Mouse (Mus musculus): ENCODE data around the gene Clec4g. TPM values are rescaled to one million over a fixed set of nuclear protein-coding genes. Genes with fewer than 3 reads are reported as not detected.

Gene Clec4g
- polyA plus RNA-seq, 1 experiment from 2014 or later = 6.0 TPM

DNA sequence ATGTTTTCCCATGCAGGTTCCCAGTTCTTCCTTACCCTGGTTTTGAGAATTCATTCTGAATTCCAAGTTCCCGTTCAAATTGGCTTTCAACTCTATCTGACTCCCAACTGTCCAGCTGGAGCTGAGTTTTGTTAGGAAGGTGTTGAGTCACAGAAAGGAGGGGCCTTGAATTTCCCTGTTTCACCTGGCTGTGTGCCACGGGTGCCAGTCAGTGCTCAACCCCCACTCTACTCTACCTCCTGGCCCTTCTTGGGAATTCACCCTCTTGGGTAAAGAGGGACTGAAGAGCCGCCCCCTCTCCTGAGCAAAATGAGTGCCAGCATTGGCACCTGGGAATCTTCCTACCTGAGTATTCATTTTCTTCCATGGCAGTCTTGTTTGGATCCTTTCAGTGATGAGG lies 29.7 kb downstream of the Clec4g start:
- ATAC-seq (ENCODE audit: insufficient number of reproducible peaks, insufficient read depth, low FRiP score, low read depth) = no peak
- WGBS = 61% methylated on average over 3 of the region's 3 CpGs
- Histone ChIP-seq H3K36me3 (ENCODE audit: control insufficient read depth, insufficient read depth, low read length) (no peaks in the 10 kb centered on the region), H3K9me3 (ENCODE audit: control insufficient read depth, low read length) (no peaks in the 10 kb centered on the region), H3K27me3 (ENCODE audit: control insufficient read depth, insufficient read depth, low read length) (no peaks in the 10 kb centered on the region), H3K4me2 (ENCODE audit: low read length) (no peak overlapping the region), H3K4me1 (ENCODE audit: control insufficient read depth in 2 of 2, insufficient read depth in 2 of 2, low read length in 2 of 2) (no peaks in the 10 kb centered on the region), H3K27ac (replicated peaks in 1 of 2; ENCODE audit: control insufficient read depth in 1 of 2, insufficient read depth in 1 of 2, low read depth in 2 of 2, low read length in 2 of 2) (no peak overlapping the region), H3K4me3 (ENCODE audit: control insufficient read depth in 1 of 2, insufficient read depth in 1 of 2, low read depth in 1 of 2, low read length in 2 of 2) (no peak overlapping the region), H3K9ac (ENCODE audit: low read length) (no peak overlapping the region)

DNA sequence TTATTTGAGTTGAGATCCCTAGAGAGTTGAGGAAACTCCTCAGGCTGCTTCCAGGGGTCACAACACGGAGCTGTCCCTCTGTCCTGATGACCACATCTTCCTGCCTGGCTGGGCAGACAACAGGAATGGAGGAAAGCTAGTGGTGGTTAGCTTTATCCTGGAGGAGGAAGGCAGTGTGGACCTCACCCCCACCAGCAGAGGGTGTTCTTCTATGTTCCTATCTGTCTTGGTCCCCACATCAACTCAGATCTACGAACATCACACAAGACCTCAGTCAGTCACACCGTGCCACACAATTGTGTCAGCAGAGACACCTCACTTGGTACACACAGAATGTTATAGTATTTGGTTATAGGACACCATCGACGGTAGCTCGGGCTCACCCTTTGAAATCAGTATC lies 32.9 kb downstream of the Clec4g start:
- ATAC-seq (ENCODE audit: insufficient number of reproducible peaks, insufficient read depth, low FRiP score, low read depth) = no peak
- WGBS = 71% methylated on average over 6 of the region's 6 CpGs

DNA sequence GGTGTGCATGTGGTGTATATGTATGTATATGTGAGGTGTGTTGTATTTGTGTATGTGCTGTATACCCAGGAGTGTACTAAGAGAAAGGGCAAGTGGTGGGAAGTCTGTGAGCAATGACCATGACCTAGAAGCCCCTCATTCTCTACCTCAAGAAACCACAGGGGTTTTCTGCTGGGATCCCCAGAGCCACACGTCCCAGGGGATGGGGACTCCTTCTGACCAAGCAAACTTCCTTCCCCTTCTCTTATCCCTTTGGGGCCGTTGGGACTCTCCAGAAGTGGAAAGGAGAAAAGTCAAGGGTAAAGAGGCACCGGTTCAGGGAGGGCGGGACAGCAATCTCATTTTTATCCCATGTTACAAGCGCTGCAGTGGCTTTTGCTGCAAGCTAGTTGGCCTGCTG lies 35.0 kb downstream of the Clec4g start:
- no peak overlapping the region for H3K4me3 ChIP-seq (ENCODE audit: control insufficient read depth in 1 of 2, insufficient read depth in 1 of 2, low read depth in 1 of 2, low read length in 2 of 2)
- H3K27me3 ChIP-seq (ENCODE audit: control insufficient read depth, insufficient read depth, low read length) = no peaks in the 10 kb centered on the region
- H3K4me2 ChIP-seq (ENCODE audit: low read length) = no peak overlapping the region
- no peak for ATAC-seq (ENCODE audit: insufficient number of reproducible peaks, insufficient read depth, low FRiP score, low read depth)
- no peak overlapping the region for H3K27ac ChIP-seq (replicated peaks in 1 of 2; ENCODE audit: control insufficient read depth in 1 of 2, insufficient read depth in 1 of 2, low read depth in 2 of 2, low read length in 2 of 2)
- no peaks in the 10 kb centered on the region for H3K4me1 ChIP-seq (ENCODE audit: control insufficient read depth in 2 of 2, insufficient read depth in 2 of 2, low read length in 2 of 2)
- 59% methylated on average over 5 of the region's 5 CpGs for WGBS
- H3K36me3 ChIP-seq (ENCODE audit: control insufficient read depth, insufficient read depth, low read length) = peaks cover 14% of the 10 kb centered on the region
- no peak overlapping the region for H3K9ac ChIP-seq (ENCODE audit: low read length)
- no peaks in the 10 kb centered on the region for H3K9me3 ChIP-seq (ENCODE audit: control insufficient read depth, low read length)

More for the DNA sequence above, 32.9 kb downstream of the Clec4g start:
- no peak overlapping the region for H3K27ac ChIP-seq (replicated peaks in 1 of 2; ENCODE audit: control insufficient read depth in 1 of 2, insufficient read depth in 1 of 2, low read depth in 2 of 2, low read length in 2 of 2)
- H3K4me2 ChIP-seq (ENCODE audit: low read length) = no peak overlapping the region
- H3K4me3 ChIP-seq (ENCODE audit: control insufficient read depth in 1 of 2, insufficient read depth in 1 of 2, low read depth in 1 of 2, low read length in 2 of 2) = no peak overlapping the region
- H3K9ac ChIP-seq (ENCODE audit: low read length) = no peak overlapping the region
- H3K36me3 ChIP-seq (ENCODE audit: control insufficient read depth, insufficient read depth, low read length) = no peaks in the 10 kb centered on the region
- no peaks in the 10 kb centered on the region for H3K4me1 ChIP-seq (ENCODE audit: control insufficient read depth in 2 of 2, insufficient read depth in 2 of 2, low read length in 2 of 2)
- no peaks in the 10 kb centered on the region for H3K9me3 ChIP-seq (ENCODE audit: control insufficient read depth, low read length)
- no peaks in the 10 kb centered on the region for H3K27me3 ChIP-seq (ENCODE audit: control insufficient read depth, insufficient read depth, low read length)

DNA sequence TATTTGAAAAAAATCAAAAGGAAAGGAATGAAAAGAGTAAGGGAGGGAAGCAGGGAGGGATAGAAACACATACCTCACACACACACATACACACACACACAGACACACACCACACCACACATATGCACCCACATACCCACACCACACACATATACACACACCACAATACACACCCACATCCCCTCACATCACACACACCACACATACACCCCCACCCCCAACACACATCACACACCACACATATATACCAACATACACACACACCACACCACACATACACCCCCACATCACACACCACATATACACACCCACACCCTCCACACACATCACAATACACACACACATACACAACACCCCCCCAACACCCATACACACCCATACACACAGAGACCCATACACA lies 35.9 kb downstream of the Clec4g start:
- no peaks in the 10 kb centered on the region for H3K9me3 ChIP-seq (ENCODE audit: control insufficient read depth, low read length)
- ATAC-seq (ENCODE audit: insufficient number of reproducible peaks, insufficient read depth, low FRiP score, low read depth) = no peak

DNA sequence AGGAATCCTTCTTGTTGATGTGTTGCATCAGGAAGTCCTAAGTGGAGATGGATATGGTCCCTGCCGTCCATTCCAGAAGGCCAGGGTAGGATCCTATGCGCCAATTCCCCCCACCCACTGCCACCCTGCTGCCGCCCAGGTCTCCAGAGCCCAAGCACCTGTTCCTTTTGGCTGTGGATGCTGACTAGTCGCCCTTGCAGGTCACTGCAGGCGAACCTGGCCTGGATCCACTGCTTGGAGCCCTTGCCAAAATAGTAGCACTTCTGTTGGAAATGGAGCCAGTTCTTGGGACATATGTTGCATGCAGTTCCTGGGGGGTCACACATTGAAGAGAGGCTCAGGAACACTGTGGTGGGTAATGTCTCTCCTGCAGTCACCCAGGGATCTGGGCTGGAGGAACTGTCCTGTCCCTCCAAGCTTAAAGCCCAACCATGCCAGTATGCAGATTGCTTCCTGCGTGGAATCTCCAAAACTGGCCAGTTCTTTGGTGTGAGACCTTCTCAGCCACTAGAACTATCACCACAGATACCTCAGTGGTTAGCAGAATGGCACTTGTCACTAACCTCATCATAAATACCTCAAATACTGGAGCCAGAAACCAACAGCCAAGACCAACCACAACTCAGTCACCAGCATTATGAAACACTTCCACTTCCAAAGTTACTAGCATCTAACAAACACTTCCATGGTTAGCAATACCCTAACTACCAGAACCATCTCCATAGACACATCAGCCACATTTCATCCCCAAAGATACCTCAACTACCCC lies 36.9 kb downstream of the Clec4g start:
- H3K4me2 ChIP-seq (ENCODE audit: low read length) = no peak overlapping the region
- no peak overlapping the region for H3K27ac ChIP-seq (replicated peaks in 1 of 2; ENCODE audit: control insufficient read depth in 1 of 2, insufficient read depth in 1 of 2, low read depth in 2 of 2, low read length in 2 of 2)
- 70% methylated on average over 6 of the region's 6 CpGs for WGBS
- peaks cover 32% of the 10 kb centered on the region for H3K36me3 ChIP-seq (ENCODE audit: control insufficient read depth, insufficient read depth, low read length)
- no peak overlapping the region for H3K4me3 ChIP-seq (ENCODE audit: control insufficient read depth in 1 of 2, insufficient read depth in 1 of 2, low read depth in 1 of 2, low read length in 2 of 2)
- no peaks in the 10 kb centered on the region for H3K9me3 ChIP-seq (ENCODE audit: control insufficient read depth, low read length)
- no peaks in the 10 kb centered on the region for H3K4me1 ChIP-seq (ENCODE audit: control insufficient read depth in 2 of 2, insufficient read depth in 2 of 2, low read length in 2 of 2)
- ATAC-seq (ENCODE audit: insufficient number of reproducible peaks, insufficient read depth, low FRiP score, low read depth) = no peak
- no peak overlapping the region for H3K9ac ChIP-seq (ENCODE audit: low read length)
- H3K27me3 ChIP-seq (ENCODE audit: control insufficient read depth, insufficient read depth, low read length) = no peaks in the 10 kb centered on the region

More for the DNA sequence above, 35.9 kb downstream of the Clec4g start:
- no peaks in the 10 kb centered on the region for H3K4me1 ChIP-seq (ENCODE audit: control insufficient read depth in 2 of 2, insufficient read depth in 2 of 2, low read length in 2 of 2)
- H3K4me2 ChIP-seq (ENCODE audit: low read length) = no peak overlapping the region
- no peaks in the 10 kb centered on the region for H3K27me3 ChIP-seq (ENCODE audit: control insufficient read depth, insufficient read depth, low read length)
- no peak overlapping the region for H3K27ac ChIP-seq (replicated peaks in 1 of 2; ENCODE audit: control insufficient read depth in 1 of 2, insufficient read depth in 1 of 2, low read depth in 2 of 2, low read length in 2 of 2)
- no peak overlapping the region for H3K9ac ChIP-seq (ENCODE audit: low read length)
- peaks cover 23% of the 10 kb centered on the region for H3K36me3 ChIP-seq (ENCODE audit: control insufficient read depth, insufficient read depth, low read length)
- H3K4me3 ChIP-seq (ENCODE audit: control insufficient read depth in 1 of 2, insufficient read depth in 1 of 2, low read depth in 1 of 2, low read length in 2 of 2) = no peak overlapping the region

DNA sequence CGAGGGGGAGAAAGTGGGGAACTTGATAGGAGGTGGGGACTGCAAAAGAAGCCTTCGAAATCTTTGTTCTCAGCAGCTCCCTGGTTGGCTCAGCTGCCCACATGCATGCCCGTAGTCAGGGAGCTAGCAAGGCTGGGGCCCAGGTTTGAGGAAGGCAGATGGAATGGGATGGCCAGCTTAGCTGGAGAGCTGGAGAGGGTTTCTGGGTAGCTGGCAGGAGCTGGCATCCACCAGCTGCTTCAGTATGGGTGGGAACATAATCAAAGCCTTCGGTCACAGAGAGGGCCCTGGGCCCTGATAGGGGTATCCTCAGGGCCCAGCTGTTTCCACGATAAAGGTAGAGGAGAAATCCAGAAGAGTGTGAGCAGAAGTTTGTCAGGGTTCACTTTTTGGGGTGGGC lies 38.0 kb downstream of the Clec4g start:
- H3K27ac ChIP-seq (replicated peaks in 1 of 2; ENCODE audit: control insufficient read depth in 1 of 2, insufficient read depth in 1 of 2, low read depth in 2 of 2, low read length in 2 of 2) = no peak overlapping the region
- H3K4me1 ChIP-seq (ENCODE audit: control insufficient read depth in 2 of 2, insufficient read depth in 2 of 2, low read length in 2 of 2) = peaks cover under 1 to 7% of the 10 kb centered on the region in 2 experiments; a peak in 3 of 4 replicates
- no peaks in the 10 kb centered on the region for H3K27me3 ChIP-seq (ENCODE audit: control insufficient read depth, insufficient read depth, low read length)
- H3K36me3 ChIP-seq (ENCODE audit: control insufficient read depth, insufficient read depth, low read length) = peaks cover 33% of the 10 kb centered on the region
- no peak overlapping the region for H3K4me3 ChIP-seq (ENCODE audit: control insufficient read depth in 1 of 2, insufficient read depth in 1 of 2, low read depth in 1 of 2, low read length in 2 of 2)
- H3K9me3 ChIP-seq (ENCODE audit: control insufficient read depth, low read length) = no peaks in the 10 kb centered on the region
- 86% methylated on average over 5 of the region's 5 CpGs for WGBS
- ATAC-seq (ENCODE audit: insufficient number of reproducible peaks, insufficient read depth, low FRiP score, low read depth) = no peak
- H3K9ac ChIP-seq (ENCODE audit: low read length) = no peak overlapping the region
- H3K4me2 ChIP-seq (ENCODE audit: low read length) = no peak overlapping the region

DNA sequence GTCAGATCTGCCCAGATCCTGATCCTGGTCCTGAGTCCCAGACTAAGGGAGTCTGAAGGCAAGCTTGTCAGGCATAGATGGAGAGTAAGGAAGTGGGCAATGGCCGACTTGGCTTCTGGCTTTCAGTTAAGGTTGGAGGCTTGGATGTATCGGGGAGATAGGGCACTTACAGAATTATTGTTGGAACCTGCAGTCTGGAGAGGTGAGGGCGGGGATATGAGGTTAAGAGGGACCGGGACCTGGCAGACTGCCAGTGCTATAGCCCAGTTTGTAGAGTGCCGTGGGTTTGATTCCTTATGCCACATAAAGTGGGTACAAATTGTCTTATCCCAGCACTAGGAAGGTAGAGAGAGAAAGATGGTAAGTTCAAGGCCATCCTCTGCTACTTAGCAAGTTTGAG lies 40.8 kb downstream of the Clec4g start:
- Histone ChIP-seq H3K4me2 (ENCODE audit: low read length) (no peak overlapping the region), H3K36me3 (ENCODE audit: control insufficient read depth, insufficient read depth, low read length) (peaks cover 33% of the 10 kb centered on the region), H3K9ac (ENCODE audit: low read length) (no peak overlapping the region), H3K27me3 (ENCODE audit: control insufficient read depth, insufficient read depth, low read length) (no peaks in the 10 kb centered on the region), H3K27ac (replicated peaks in 1 of 2; ENCODE audit: control insufficient read depth in 1 of 2, insufficient read depth in 1 of 2, low read depth in 2 of 2, low read length in 2 of 2) (no peak overlapping the region), H3K4me1 (ENCODE audit: control insufficient read depth in 2 of 2, insufficient read depth in 2 of 2, low read length in 2 of 2) (peaks cover 2 to 11% of the 10 kb centered on the region in 2 experiments; a peak in 3 of 4 replicates), H3K9me3 (ENCODE audit: control insufficient read depth, low read length) (no peaks in the 10 kb centered on the region), H3K4me3 (ENCODE audit: control insufficient read depth in 1 of 2, insufficient read depth in 1 of 2, low read depth in 1 of 2, low read length in 2 of 2) (no peak overlapping the region)
- WGBS = 77% methylated on average over 5 of the region's 5 CpGs
- no peak for ATAC-seq (ENCODE audit: insufficient number of reproducible peaks, insufficient read depth, low FRiP score, low read depth)

DNA sequence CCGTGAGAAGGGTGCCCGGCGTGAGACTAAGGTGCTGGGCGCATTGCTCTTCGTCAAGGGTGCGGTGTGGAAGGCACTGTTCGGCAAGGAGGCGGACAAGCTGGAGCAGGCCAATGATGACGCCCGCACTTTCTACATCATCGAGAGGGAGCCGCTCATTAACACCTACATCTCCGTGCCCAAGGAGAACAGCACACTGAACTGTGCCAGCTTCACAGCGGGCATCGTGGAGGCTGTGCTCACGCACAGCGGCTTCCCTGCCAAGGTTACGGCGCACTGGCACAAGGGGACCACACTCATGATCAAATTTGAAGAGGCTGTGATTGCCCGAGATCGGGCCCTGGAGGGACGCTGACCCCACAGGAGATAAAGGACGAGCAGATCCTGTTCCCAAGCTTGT lies 41.2 kb downstream of the Clec4g start:
- WGBS = 95% methylated on average over 23 of the region's 23 CpGs
- no peak overlapping the region for H3K4me2 ChIP-seq (ENCODE audit: low read length)
- H3K36me3 ChIP-seq (ENCODE audit: control insufficient read depth, insufficient read depth, low read length) = peaks cover 33% of the 10 kb centered on the region
- H3K27me3 ChIP-seq (ENCODE audit: control insufficient read depth, insufficient read depth, low read length) = no peaks in the 10 kb centered on the region
- no peak overlapping the region for H3K27ac ChIP-seq (replicated peaks in 1 of 2; ENCODE audit: control insufficient read depth in 1 of 2, insufficient read depth in 1 of 2, low read depth in 2 of 2, low read length in 2 of 2)
- ATAC-seq (ENCODE audit: insufficient number of reproducible peaks, insufficient read depth, low FRiP score, low read depth) = no peak
- peaks cover 2 to 11% of the 10 kb centered on the region in 2 experiments; a peak in 3 of 4 replicates for H3K4me1 ChIP-seq (ENCODE audit: control insufficient read depth in 2 of 2, insufficient read depth in 2 of 2, low read length in 2 of 2)
- H3K9me3 ChIP-seq (ENCODE audit: control insufficient read depth, low read length) = no peaks in the 10 kb centered on the region
- no peak overlapping the region for H3K4me3 ChIP-seq (ENCODE audit: control insufficient read depth in 1 of 2, insufficient read depth in 1 of 2, low read depth in 1 of 2, low read length in 2 of 2)
- no peak overlapping the region for H3K9ac ChIP-seq (ENCODE audit: low read length)
